Mouse (Mus musculus) spleen, adult 2 months (tissue): ENCODE results near the gene Myo18a.

Experiments
- CTCF ChIP-seq: fragments of 200-500 bp; IDR thresholded peaks from 2 replicates; pipeline ENCODE4 v1.5.1; 2011; ENCODE audit warnings: mild to moderate bottlenecking, inconsistent platforms; ENCODE audit not compliant: insufficient read depth, insufficient read length, insufficient replicate concordance; ENCODE audit errors: extremely low read depth
- POLR2A ChIP-seq: fragments of 200-500 bp; IDR thresholded peaks from 2 replicates; pipeline ENCODE4 v1.6.1; 2011; ENCODE audit warnings: low read depth, low read length, inconsistent platforms

DNA sequence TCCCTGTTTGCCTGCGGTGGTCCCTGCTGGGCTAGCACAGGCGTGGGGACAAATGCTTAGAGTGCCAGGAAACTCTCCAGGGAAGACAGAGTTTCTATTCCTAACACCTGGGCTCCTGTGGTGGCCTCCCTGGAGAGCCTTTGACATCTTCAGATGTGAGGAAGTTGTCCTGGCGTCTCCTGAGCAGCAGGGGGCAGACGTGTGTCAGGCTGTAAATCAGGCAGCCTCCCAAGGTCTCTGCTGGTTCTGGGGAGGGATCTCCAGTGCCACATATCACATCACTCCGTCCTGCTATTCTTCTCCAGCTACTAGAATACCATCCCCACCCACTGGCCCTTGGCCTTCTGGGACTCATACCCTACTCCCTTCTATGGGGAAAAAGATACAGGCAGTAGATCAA, 62.8 kb downstream of the Myo18a start:
- no peak for TF ChIP-seq POLR2A
- TF ChIP-seq CTCF = peak; percentile 82; the same call in 1 of the 2 replicates
